Mouse (Mus musculus) limb, embryonic 12.5 days (tissue): ENCODE measurements at regions not wholly inside any gene's neighbourhood (a gene's known extent, or its start where the extent isn't known, plus 50 kb on each side); places are given as distances from the start of the nearest gene placed in this dataset.
A peak's percentile ranks its signal among the peaks of the same experiment; 100 is the strongest.

Experiments used
- ATAC-seq: fragments of 200-750 bp; cut with Nextera tagmentation; 2 replicates; pipeline ENCODE4 v1.8.0; 2017; ENCODE audit warnings: low read depth, moderate TSS enrichment; ENCODE audit not compliant: insufficient number of reproducible peaks, insufficient read depth, low FRiP score, low TSS enrichment
- H3K27ac ChIP-seq: fragments of 300-500 bp; sonication (generic); 2 replicates; pipeline ENCODE4 v1.5.1; 2016; ENCODE audit warnings: mild to moderate bottlenecking, moderate library complexity
- H3K27me3 ChIP-seq: fragments of 300-500 bp; sonication (generic); 2 replicates; pipeline ENCODE4 v1.6.1; 2016; ENCODE audit warnings: mild to moderate bottlenecking, moderate library complexity
- H3K36me3 ChIP-seq: fragments of 300-500 bp; sonication (generic); 2 replicates; pipeline ENCODE4 v1.6.1; 2016; ENCODE audit warnings: mild to moderate bottlenecking, moderate library complexity
- H3K4me1 ChIP-seq: fragments of 300-500 bp; sonication (generic); replicated peaks from 2 replicates; pipeline ENCODE4 v1.6.1; 2016
- H3K4me2 ChIP-seq: fragments of 300-500 bp; sonication (generic); 2 replicates; pipeline ENCODE4 v1.6.1; 2016; ENCODE audit warnings: mild to moderate bottlenecking, moderate library complexity
- H3K4me3 ChIP-seq: fragments of 300-500 bp; sonication (generic); replicated peaks from 2 replicates; pipeline ENCODE4 v1.5.1; 2016; ENCODE audit warnings: mild to moderate bottlenecking
- H3K9ac ChIP-seq: fragments of 300-500 bp; sonication (generic); replicated peaks from 2 replicates; pipeline ENCODE4 v1.6.1; 2016; ENCODE audit warnings: mild to moderate bottlenecking, moderate library complexity
- H3K9me3 ChIP-seq: fragments of 300-500 bp; sonication (generic); 2 replicates; pipeline ENCODE4 v1.6.1; 2016; ENCODE audit warnings: mild to moderate bottlenecking, moderate library complexity
- WGBS: fragments of 180-500 bp; shearing (Covaris S2); methylation state at CpG from one replicate; pipeline ENCODE4 v1.1.7; 2016; 5-methylcytosine and 5-hydroxymethylcytosine counted together

GRCm38 (mm10) chr13:102566846-102567572, 126.3 kb upstream of the Cd180 start:
- Histone ChIP-seq H3K9me3 (0 out of 2 replicates have a peak, but pooled peaks cover 4% of the 10 kb centered on the region), H3K4me3 (no peak overlapping the region), H3K27me3 (0 out of 2 replicates have a peak, but pooled peaks cover 6% of the 10 kb centered on the region), H3K36me3 (no peaks in the 10 kb centered on the region), H3K4me1 (no peaks in the 10 kb centered on the region), H3K27ac (no peak overlapping the region), H3K4me2 (no peak overlapping the region), H3K9ac (no peak overlapping the region)
- 56% methylated on average over 3 of the region's 3 CpGs for WGBS
- no peak for ATAC-seq

GRCm38 (mm10) chr13:102569580-102569979, 123.8 kb upstream of the Cd180 start:
- Histone ChIP-seq H3K4me3 (no peak overlapping the region), H3K36me3 (no peaks in the 10 kb centered on the region), H3K9ac (no peak overlapping the region), H3K27ac (no peak overlapping the region), H3K9me3 (no peaks in the 10 kb centered on the region), H3K27me3 (peaks cover 12% of the 10 kb centered on the region), H3K4me2 (no peak overlapping the region), H3K4me1 (peaks cover 9% of the 10 kb centered on the region)
- ATAC-seq: no peak
- 84% methylated on average over 3 of the region's 3 CpGs for WGBS

GRCm38 (mm10) chr13:102570286-102570685, 123.1 kb upstream of the Cd180 start:
- H3K27ac ChIP-seq: no peak overlapping the region
- peaks cover 9% of the 10 kb centered on the region for H3K4me1 ChIP-seq
- H3K27me3 ChIP-seq: peaks cover 12% of the 10 kb centered on the region
- no peak overlapping the region for H3K9ac ChIP-seq
- no peak overlapping the region for H3K4me2 ChIP-seq
- no peaks in the 10 kb centered on the region for H3K9me3 ChIP-seq
- no peak overlapping the region for H3K4me3 ChIP-seq
- no peaks in the 10 kb centered on the region for H3K36me3 ChIP-seq
- no peak for ATAC-seq
- 92% methylated on average over 1 of the region's 1 CpGs for WGBS

GRCm38 (mm10) chr13:102573286-102573921, 120.0 kb upstream of the Cd180 start:
- H3K9ac ChIP-seq: no peak overlapping the region
- no peak overlapping the region for H3K4me2 ChIP-seq
- H3K27me3 ChIP-seq: peaks cover 17% of the 10 kb centered on the region
- H3K9me3 ChIP-seq: no peaks in the 10 kb centered on the region
- peaks cover 23% of the 10 kb centered on the region for H3K4me1 ChIP-seq
- no peak overlapping the region for H3K4me3 ChIP-seq
- no peak overlapping the region for H3K27ac ChIP-seq
- no peak for ATAC-seq
- H3K36me3 ChIP-seq: no peaks in the 10 kb centered on the region
- 74% methylated on average over 5 of the region's 5 CpGs for WGBS

GRCm38 (mm10) chr13:102576871-102577662, 116.3 kb upstream of the Cd180 start:
- Histone ChIP-seq H3K36me3 (no peaks in the 10 kb centered on the region), H3K4me3 (no peak overlapping the region), H3K4me2 (peak overlapping the region; percentile 11), H3K27ac (no peak overlapping the region), H3K9ac (no peak overlapping the region), H3K27me3 (peaks cover 32% of the 10 kb centered on the region), H3K9me3 (no peaks in the 10 kb centered on the region), H3K4me1 (peaks cover 23% of the 10 kb centered on the region)
- ATAC-seq: peak; percentile 76; the same call in 1 of the 2 replicates
- WGBS: 22% methylated on average over 7 of the region's 7 CpGs

- Histone ChIP-seq H3K4me2 (no peak overlapping the region), H3K36me3 (no peaks in the 10 kb centered on the region), H3K27ac (no peak overlapping the region), H3K9ac (no peak overlapping the region), H3K4me1 (peaks cover 14% of the 10 kb centered on the region), H3K9me3 (no peaks in the 10 kb centered on the region), H3K4me3 (no peak overlapping the region), H3K27me3 (peaks cover 26% of the 10 kb centered on the region)
- WGBS: 79% methylated on average over 2 of the region's 2 CpGs
- no peak for ATAC-seq
These were observed 114.5 kb upstream of the Cd180 start for GRCm38 (mm10) chr13:102578811-102579210.

- no peak for ATAC-seq
- Histone ChIP-seq H3K36me3 (no peaks in the 10 kb centered on the region), H3K4me3 (no peak overlapping the region), H3K27ac (no peak overlapping the region), H3K9ac (no peak overlapping the region), H3K9me3 (no peaks in the 10 kb centered on the region), H3K4me2 (no peak overlapping the region), H3K4me1 (peaks cover 14% of the 10 kb centered on the region), H3K27me3 (peaks cover 26% of the 10 kb centered on the region)
- WGBS: 92% methylated on average over 3 of the region's 3 CpGs
These were observed 113.7 kb upstream of the Cd180 start for GRCm38 (mm10) chr13:102579638-102580037.

GRCm38 (mm10) chr13:102583984-102584645, 109.2 kb upstream of the Cd180 start:
- Histone ChIP-seq H3K36me3 (no peaks in the 10 kb centered on the region), H3K9me3 (no peaks in the 10 kb centered on the region), H3K27ac (no peak overlapping the region), H3K27me3 (peaks cover 20% of the 10 kb centered on the region), H3K4me1 (no peaks in the 10 kb centered on the region), H3K4me3 (no peak overlapping the region), H3K4me2 (no peak overlapping the region), H3K9ac (no peak overlapping the region)
- 68% methylated on average over 12 of the region's 12 CpGs for WGBS
- no peak for ATAC-seq

- no peak overlapping the region for H3K9ac ChIP-seq
- ATAC-seq: no peak
- H3K36me3 ChIP-seq: no peaks in the 10 kb centered on the region
- WGBS: 80% methylated on average over 5 of the region's 6 CpGs
- H3K4me3 ChIP-seq: no peak overlapping the region
- 0 out of 2 replicates have a peak, but pooled peaks cover 4% of the 10 kb centered on the region for H3K27me3 ChIP-seq
- H3K9me3 ChIP-seq: no peaks in the 10 kb centered on the region
- no peak overlapping the region for H3K27ac ChIP-seq
- peaks cover 13% of the 10 kb centered on the region; the same call in 1 of the 2 replicates for H3K4me1 ChIP-seq
- H3K4me2 ChIP-seq: no peak overlapping the region
These were observed 107.1 kb upstream of the Cd180 start for GRCm38 (mm10) chr13:102586215-102586614.

- Histone ChIP-seq H3K27me3 (0 out of 2 replicates have a peak, but pooled peaks cover 4% of the 10 kb centered on the region), H3K9me3 (no peaks in the 10 kb centered on the region), H3K4me1 (peaks cover 13% of the 10 kb centered on the region; the same call in 1 of the 2 replicates), H3K27ac (no peak overlapping the region), H3K36me3 (no peaks in the 10 kb centered on the region), H3K9ac (no peak overlapping the region), H3K4me3 (no peak overlapping the region), H3K4me2 (peak overlapping the region; percentile 45)
- WGBS: 27% methylated on average over 18 of the region's 18 CpGs
- peak; percentile 76 for ATAC-seq
These were observed 103.5 kb upstream of the Cd180 start for GRCm38 (mm10) chr13:102589680-102590435.
